Mouse (Mus musculus): ENCODE measurements at regions not wholly inside any gene's neighbourhood (a gene's known extent, or its start where the extent isn't known, plus 50 kb on each side); places are given as distances from the start of the nearest gene placed in this dataset.

DNA sequence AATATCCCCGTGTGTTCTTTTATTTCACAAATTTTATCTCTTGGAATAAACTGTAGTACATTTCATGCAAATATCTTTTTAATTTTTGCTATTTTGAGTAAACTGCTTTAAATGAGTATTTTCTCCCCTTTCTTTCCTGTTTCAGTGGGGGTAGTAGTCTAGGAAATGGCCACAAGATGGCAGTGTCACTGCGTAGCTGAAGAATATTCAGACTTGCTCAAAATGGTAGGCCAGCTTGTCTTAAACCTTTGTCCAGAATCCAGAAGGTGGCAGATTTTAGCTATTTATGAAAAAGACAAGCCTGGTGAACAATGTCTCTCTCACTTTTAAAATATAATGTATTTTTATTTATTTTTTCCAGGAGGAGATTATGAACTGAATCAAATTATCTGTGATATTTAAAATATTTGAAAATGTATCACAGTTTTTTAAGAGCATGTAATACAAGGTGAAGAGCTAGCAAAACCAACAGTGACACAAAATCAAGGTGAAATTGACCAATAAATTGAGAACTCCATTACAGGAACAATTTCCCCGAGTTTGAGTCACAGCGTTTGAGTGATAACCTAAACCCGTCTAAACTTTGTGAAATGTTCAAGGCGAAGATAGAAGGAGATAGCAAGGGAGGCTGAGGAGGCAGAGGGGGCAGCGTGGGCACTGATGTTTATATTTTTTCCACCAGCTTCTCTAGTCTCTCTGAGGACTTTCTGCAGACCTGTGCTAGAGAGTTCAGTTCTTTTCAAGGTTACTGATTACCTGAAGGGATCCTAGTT lies 285.5 kb downstream of the Olfm4 start:
- peak; percentile 78 for TF ChIP-seq CTCF (IDR thresholded peaks at IDR 0.05)
- no peak for TF ChIP-seq POLR2A (IDR thresholded peaks at IDR 0.05; ENCODE audit: insufficient read depth, low read depth, low read length)
